Mouse (Mus musculus) heart, embryonic 14.5 days (tissue): ENCODE results near the gene Fam196b. TPM values are rescaled to one million over a fixed set of nuclear protein-coding genes. Genes with fewer than 3 reads are reported as not detected.

Experiments
- ATAC-seq: fragments of 200-750 bp; cut with Nextera tagmentation; 2 replicates; pipeline ENCODE4 v1.8.0; 2017; ENCODE audit warnings: low read depth, moderate TSS enrichment; ENCODE audit not compliant: insufficient number of reproducible peaks, insufficient read depth, low FRiP score
- H3K27ac ChIP-seq, 2 experiments: fragments of 200-500 bp in 1 of 2; fragments of 300-500 bp in 1 of 2; sonication (generic) in 1 of 2; replicated peaks in 1 of 2; 2 replicates each; pipeline ENCODE4 v1.5.1; 2012 to 2014; ENCODE audit warnings: low read depth in 2 of 2, low read length in 2 of 2, control low read depth in 1 of 2, mild to moderate bottlenecking in 1 of 2, mixed read lengths in 1 of 2; ENCODE audit not compliant: control insufficient read depth in 1 of 2, insufficient read depth in 1 of 2
- H3K27me3 ChIP-seq: fragments of 300-500 bp; sonication (generic); 2 replicates; pipeline ENCODE4 v1.6.1; 2014; ENCODE audit warnings: mild to moderate bottlenecking, low read length, control low read depth; ENCODE audit not compliant: control insufficient read depth, insufficient read depth
- H3K36me3 ChIP-seq: fragments of 300-500 bp; sonication (generic); 2 replicates; pipeline ENCODE4 v1.6.1; 2014; ENCODE audit warnings: mild to moderate bottlenecking, control low read depth, low read length, mixed read lengths; ENCODE audit not compliant: control insufficient read depth, insufficient read depth
- H3K4me1 ChIP-seq, 2 experiments: fragments of 200-500 bp in 1 of 2; fragments of 300-500 bp in 1 of 2; sonication (generic) in 1 of 2; 2 replicates each; pipeline ENCODE4 v1.6.1; 2012 to 2014; ENCODE audit warnings: low read length in 2 of 2, control low read depth in 1 of 2, mixed read lengths in 1 of 2; ENCODE audit not compliant: control insufficient read depth in 2 of 2, insufficient read depth in 2 of 2
- H3K4me2 ChIP-seq: fragments of 300-500 bp; sonication (generic); 2 replicates; pipeline ENCODE4 v1.6.1; 2014; ENCODE audit warnings: mild to moderate bottlenecking, low read length
- H3K4me3 ChIP-seq, 2 experiments: fragments of 200-500 bp in 1 of 2; fragments of 300-500 bp in 1 of 2; sonication (generic) in 1 of 2; 2 replicates each; pipeline ENCODE4 v1.5.1; 2012 to 2014; ENCODE audit warnings: low read length in 2 of 2, mild to moderate bottlenecking in 2 of 2, control low read depth in 1 of 2, low read depth in 1 of 2, moderate library complexity in 1 of 2; ENCODE audit not compliant: control insufficient read depth in 1 of 2, insufficient read depth in 1 of 2
- H3K9ac ChIP-seq: fragments of 300-500 bp; sonication (generic); 2 replicates; pipeline ENCODE4 v1.6.1; 2014; ENCODE audit warnings: mild to moderate bottlenecking, low read length
- H3K9me3 ChIP-seq: fragments of 300-500 bp; sonication (generic); 2 replicates; pipeline ENCODE4 v1.6.1; 2016; ENCODE audit warnings: low read length, control low read depth; ENCODE audit not compliant: control insufficient read depth
- WGBS: fragments of 180-500 bp; shearing (Covaris S2); extraction: QIAGEN DNeasy Blood & Tissue Kit; methylation state at CpG from one replicate; pipeline ENCODE4 v1.1.7; 2014; 5-methylcytosine and 5-hydroxymethylcytosine counted together
- polyA plus RNA-seq: library from polyadenylated mRNA; unstranded; fragments of >200 nt; fragmentation: Nextera tagmentation; extraction: Ambion mirVana; gene quantifications from 2 replicates; pipeline ENCODE4 v1.2.1, GENCODE M21; 2014

Fam196b gene
- polyA plus RNA-seq, 1 experiment from 2014 or later: 0.15 TPM

GRCm38 (mm10) chr11:34406309-34406708, 91.7 kb downstream of the Fam196b start:
- no peak overlapping the region for H3K4me3 ChIP-seq
- 73% methylated on average over 8 of the region's 8 CpGs for WGBS
- no peak for ATAC-seq

GRCm38 (mm10) chr11:34406850-34407249, 92.2 kb downstream of the Fam196b start:
- no peaks in the 10 kb centered on the region for H3K27me3 ChIP-seq
- 36% methylated on average over 5 of the region's 5 CpGs for WGBS
- H3K27ac ChIP-seq: no peak overlapping the region
- H3K9me3 ChIP-seq: no peaks in the 10 kb centered on the region
- no peak for ATAC-seq
- H3K9ac ChIP-seq: no peak overlapping the region
- no peaks in the 10 kb centered on the region for H3K36me3 ChIP-seq
- no peak overlapping the region for H3K4me3 ChIP-seq
- H3K4me2 ChIP-seq: no peak overlapping the region
- H3K4me1 ChIP-seq: no peaks in the 10 kb centered on the region

More at GRCm38 (mm10) chr11:34406309-34406708, 91.7 kb downstream of the Fam196b start:
- H3K4me1 ChIP-seq: no peaks in the 10 kb centered on the region
- H3K9me3 ChIP-seq: no peaks in the 10 kb centered on the region
- no peak overlapping the region for H3K27ac ChIP-seq
- H3K27me3 ChIP-seq: no peaks in the 10 kb centered on the region
- no peaks in the 10 kb centered on the region for H3K36me3 ChIP-seq
- H3K9ac ChIP-seq: no peak overlapping the region
- H3K4me2 ChIP-seq: no peak overlapping the region

GRCm38 (mm10) chr11:34415884-34416618, 101.4 kb downstream of the Fam196b start:
- 47% methylated on average over 9 of the region's 9 CpGs for WGBS
- Histone ChIP-seq H3K4me1 (no peaks in the 10 kb centered on the region), H3K4me3 (no peak overlapping the region), H3K9me3 (no peaks in the 10 kb centered on the region), H3K4me2 (no peak overlapping the region), H3K27ac (no peak overlapping the region), H3K27me3 (no peaks in the 10 kb centered on the region), H3K36me3 (no peaks in the 10 kb centered on the region), H3K9ac (no peak overlapping the region)
- ATAC-seq: no peak

- Histone ChIP-seq H3K36me3 (no peaks in the 10 kb centered on the region), H3K4me1 (no peaks in the 10 kb centered on the region), H3K27me3 (no peaks in the 10 kb centered on the region), H3K27ac (no peak overlapping the region), H3K9me3 (no peaks in the 10 kb centered on the region), H3K4me3 (no peak overlapping the region), H3K9ac (no peak overlapping the region), H3K4me2 (no peak overlapping the region)
- 70% methylated on average over 3 of the region's 3 CpGs for whole genome bisulfite sequencing
- no peak for ATAC-seq
These were observed 102.0 kb downstream of the Fam196b start for GRCm38 (mm10) chr11:34416619-34416979.

- ATAC-seq: no peak
- Histone ChIP-seq H3K36me3 (no peaks in the 10 kb centered on the region), H3K4me3 (no peak overlapping the region), H3K4me1 (no peaks in the 10 kb centered on the region), H3K4me2 (no peak overlapping the region), H3K27ac (no peak overlapping the region), H3K9me3 (no peaks in the 10 kb centered on the region), H3K9ac (no peak overlapping the region), H3K27me3 (no peaks in the 10 kb centered on the region)
- WGBS: 74% methylated on average over 6 of the region's 6 CpGs
These were observed 106.4 kb downstream of the Fam196b start for GRCm38 (mm10) chr11:34421061-34421460.

- Histone ChIP-seq H3K27ac (no peak overlapping the region), H3K9ac (no peak overlapping the region), H3K4me2 (no peak overlapping the region), H3K4me1 (no peaks in the 10 kb centered on the region), H3K9me3 (no peaks in the 10 kb centered on the region), H3K36me3 (no peaks in the 10 kb centered on the region), H3K27me3 (no peaks in the 10 kb centered on the region), H3K4me3 (no peak overlapping the region)
- ATAC-seq: no peak
- WGBS: 87% methylated on average over 1 of the region's 1 CpGs
These were observed 109.9 kb downstream of the Fam196b start for GRCm38 (mm10) chr11:34424546-34424945.

GRCm38 (mm10) chr11:34427212-34427611, 112.6 kb downstream of the Fam196b start:
- ATAC-seq: no peak
- H3K36me3 ChIP-seq: no peaks in the 10 kb centered on the region
- no peak overlapping the region for H3K9ac ChIP-seq
- H3K27ac ChIP-seq: no peak overlapping the region
- no peak overlapping the region for H3K4me2 ChIP-seq
- no peak overlapping the region for H3K4me3 ChIP-seq
- no peaks in the 10 kb centered on the region for H3K9me3 ChIP-seq
- H3K4me1 ChIP-seq: no peaks in the 10 kb centered on the region
- WGBS: 76% methylated on average over 5 of the region's 5 CpGs
- H3K27me3 ChIP-seq: no peaks in the 10 kb centered on the region

GRCm38 (mm10) chr11:34430940-34431339, 116.3 kb downstream of the Fam196b start:
- no peak overlapping the region for H3K9ac ChIP-seq
- no peak for ATAC-seq
- H3K27me3 ChIP-seq: no peaks in the 10 kb centered on the region
- H3K9me3 ChIP-seq: no peaks in the 10 kb centered on the region
- no peak overlapping the region for H3K4me3 ChIP-seq
- no peaks in the 10 kb centered on the region for H3K4me1 ChIP-seq
- 54% methylated on average over 4 of the region's 4 CpGs for WGBS
- no peaks in the 10 kb centered on the region for H3K36me3 ChIP-seq
- H3K4me2 ChIP-seq: no peak overlapping the region
- H3K27ac ChIP-seq: no peak overlapping the region
